Mouse (Mus musculus) c-Kit-positive CD71-positive TER-119-positive erythroid progenitor cells, embryonic 14.5 days (primary cell): ENCODE data around the gene Gm15107.
"Not testable (repeated sequence)": the region's sequence is repeated elsewhere in the genome, so short reads cannot be mapped to it uniquely, and the experiment has no call there.

Source experiments
- DNase-seq: peaks from one replicate; pipeline ENCODE4 v3.0.0-alpha.2; 2013; ENCODE audit warnings: low spot score

Gene Gm15107

DNA sequence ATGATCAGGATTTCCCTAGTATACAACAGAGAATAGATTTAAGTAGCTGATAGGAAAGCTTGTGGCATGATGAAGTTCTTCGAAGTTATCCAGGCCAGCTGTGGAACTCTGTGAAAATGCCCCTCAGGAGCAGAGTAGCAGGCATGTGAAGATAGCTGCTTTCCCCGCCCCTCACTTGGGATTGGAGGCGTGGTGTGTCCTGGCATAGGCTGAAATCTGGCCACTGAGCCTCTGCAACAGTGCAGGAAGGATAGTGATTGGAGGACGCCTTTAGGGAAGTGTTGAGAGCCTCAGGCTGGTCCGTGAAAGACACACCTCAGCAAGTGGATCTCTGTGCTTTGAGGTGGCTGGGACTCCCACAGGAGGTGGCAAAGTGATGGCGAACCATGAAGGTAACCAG is at the start of gene Gm15107:
Gm15107 (plus strand) TSS at position 301 of the 400 bp plus-strand sequence.
- not testable (repeated sequence) for DNase-seq
